Mouse (Mus musculus) bone marrow macrophage, adult 2 months (primary cell): ENCODE data around the gene Pak2. TPM values are rescaled to one million over a fixed set of nuclear protein-coding genes. Genes with fewer than 3 reads are reported as not detected.

ENCODE experiments used
- H3K27ac ChIP-seq: 2 replicates; pipeline ENCODE4 v1.5.1; 2012; ENCODE audit warnings: low read depth, low read length; ENCODE audit not compliant: insufficient read depth
- H3K4me1 ChIP-seq: 2 replicates; pipeline ENCODE4 v1.6.1; 2012; ENCODE audit warnings: low read length; ENCODE audit not compliant: control insufficient read depth, insufficient read depth
- H3K4me3 ChIP-seq: 2 replicates; pipeline ENCODE4 v1.5.1; 2012; ENCODE audit warnings: mild to moderate bottlenecking, low read length, moderate library complexity; ENCODE audit not compliant: insufficient read depth
- CTCF ChIP-seq: IDR thresholded peaks from 2 replicates; pipeline ENCODE4 v1.5.1; 2012; ENCODE audit warnings: low read depth, mild to moderate bottlenecking, low read length, moderate library complexity
- POLR2A ChIP-seq: IDR thresholded peaks from 2 replicates; pipeline ENCODE4 v1.6.1; 2012; ENCODE audit warnings: mild to moderate bottlenecking, low read depth, low read length, borderline replicate concordance
- polyA plus RNA-seq: library from polyadenylated mRNA; stranded (reverse); fragments of >200 nt; gene quantifications from 2 replicates; pipeline ENCODE4 v1.2.4, GENCODE M21; 2012; ENCODE audit not compliant: missing spikeins, insufficient read depth, insufficient read length

The Pak2 gene
- polyA plus RNA-seq, 1 experiment: 63.0 TPM

DNA sequence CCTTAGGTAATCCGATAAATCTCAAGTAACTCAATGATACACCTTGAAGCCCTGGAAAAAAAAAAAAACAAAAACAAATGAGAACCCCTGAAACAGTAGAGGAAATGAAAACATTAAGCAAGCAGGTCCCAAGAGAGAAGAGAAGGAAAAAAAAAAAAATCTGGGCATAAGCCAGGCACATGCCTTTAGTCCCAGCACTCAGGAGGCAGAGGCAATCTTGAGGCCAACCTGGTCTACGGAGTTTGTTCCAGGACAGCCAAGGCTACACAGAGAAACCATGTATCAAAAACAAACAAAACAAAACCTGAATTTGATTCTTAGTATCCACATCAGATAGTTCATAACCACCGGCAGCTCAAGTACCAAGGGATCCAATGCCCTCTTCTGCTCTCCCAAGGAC lies 74.4 kb downstream of the Pak2 start:
- Histone ChIP-seq H3K27ac (no peak overlapping the region), H3K4me1 (peaks cover 13% of the 10 kb centered on the region), H3K4me3 (no peak overlapping the region)
- TF ChIP-seq CTCF: no peak
- TF ChIP-seq POLR2A: no peak

DNA sequence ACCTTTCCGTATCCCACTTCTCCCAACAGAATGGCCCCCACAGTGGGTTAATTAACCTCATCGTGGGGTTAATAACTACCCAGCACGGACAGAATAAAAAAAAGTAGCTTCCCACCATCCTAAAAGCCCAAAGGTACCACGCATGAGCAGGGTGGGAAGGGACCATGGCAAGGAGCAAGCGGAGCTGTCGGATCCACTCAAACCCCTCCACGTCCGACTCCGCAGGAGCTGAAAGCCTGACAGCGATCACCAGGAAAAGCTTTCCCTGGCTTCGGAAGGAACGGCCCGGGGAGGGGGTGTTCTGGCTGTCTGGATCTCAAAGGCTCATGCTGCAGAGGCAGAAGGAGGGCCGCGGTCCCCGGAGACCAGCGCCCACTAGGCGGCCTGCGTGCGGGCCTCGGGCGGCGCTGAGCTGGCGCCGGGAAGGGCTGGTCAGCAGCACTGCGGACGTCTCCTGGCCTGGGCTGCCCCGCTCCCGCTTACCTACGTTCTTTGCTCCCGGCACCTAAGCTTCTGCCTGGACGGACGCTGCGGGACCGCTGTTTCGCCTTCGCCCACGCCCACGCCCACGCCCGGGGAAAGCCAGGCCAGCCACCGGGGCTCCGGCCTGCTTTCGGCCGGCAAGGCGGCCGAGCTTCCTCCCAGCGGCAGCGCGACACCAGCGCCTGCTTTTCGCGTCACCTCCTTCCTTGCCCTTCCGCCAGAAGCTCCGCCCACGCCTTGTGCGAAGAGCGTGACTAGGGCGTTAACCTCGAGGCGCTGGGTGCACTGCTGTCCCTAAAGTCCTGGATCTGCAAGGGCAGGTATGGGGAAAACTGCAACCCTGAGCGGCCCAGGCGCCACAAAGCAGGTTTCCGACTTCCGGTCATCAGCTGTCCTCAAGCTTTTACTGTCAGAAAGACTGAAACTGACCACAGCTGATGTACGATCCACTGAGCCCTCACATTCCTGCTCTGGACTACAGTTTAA lies 76.3 kb downstream of the Pak2 start, which contains the start of gene Senp5:
Senp5 (minus strand) TSS at position 779 of the 969 bp plus-strand sequence.
- Histone ChIP-seq H3K4me1 (peaks cover 14% of the 10 kb centered on the region), H3K4me3 (peak within 1 kb of the TSS; percentile 80), H3K27ac (peak within 1 kb of the TSS; percentile 63)
- no peak for TF ChIP-seq CTCF

DNA sequence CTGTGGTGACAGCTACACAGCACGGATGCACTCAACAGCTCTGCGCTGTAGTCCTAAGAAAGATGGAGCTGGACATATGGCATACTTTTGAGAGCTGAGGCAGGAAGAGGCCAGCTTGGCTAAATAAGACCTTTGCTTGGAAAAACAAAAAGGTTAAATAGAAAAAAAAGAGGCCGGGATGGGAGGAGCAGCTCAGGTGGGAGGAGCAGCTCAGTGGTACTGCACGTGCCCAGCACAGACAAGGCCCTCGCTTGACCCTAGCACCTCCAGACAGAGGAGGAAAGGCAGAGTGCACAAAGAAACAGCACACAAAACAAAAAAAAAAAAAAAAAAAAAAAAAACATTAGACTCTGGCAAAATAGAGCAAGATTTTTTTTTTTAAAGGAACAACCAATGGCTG lies 82.8 kb downstream of the Pak2 start:
- Histone ChIP-seq H3K27ac (no peak overlapping the region), H3K4me1 (peaks cover 7% of the 10 kb centered on the region), H3K4me3 (no peak overlapping the region)
- TF ChIP-seq POLR2A: no peak
- TF ChIP-seq CTCF: no peak

DNA sequence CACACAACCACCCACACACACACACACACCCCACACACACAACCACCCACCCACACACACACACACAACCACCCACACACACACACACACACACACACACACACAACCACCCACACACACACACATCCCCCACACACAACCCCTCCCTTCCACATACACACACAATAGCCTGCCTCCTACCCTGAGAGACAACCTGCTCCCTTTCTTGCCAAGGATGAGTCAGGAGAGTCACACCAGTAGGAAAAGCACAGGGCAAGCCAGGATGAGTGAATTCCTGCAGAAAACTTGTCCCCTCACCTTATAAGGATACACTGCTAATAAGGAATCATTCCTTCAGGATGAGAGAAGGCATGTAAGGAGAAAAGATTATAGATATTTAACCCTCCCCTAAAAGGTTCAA lies 85.2 kb downstream of the Pak2 start:
- H3K27ac ChIP-seq: no peak overlapping the region
- H3K4me3 ChIP-seq: no peak overlapping the region
- TF ChIP-seq CTCF: no peak
- TF ChIP-seq POLR2A: no peak

GRCm38 (mm10) chr16:31993195-31993594 lies 85.9 kb downstream of the Pak2 start:
- Histone ChIP-seq H3K4me1 (no peaks in the 10 kb centered on the region), H3K4me3 (no peak overlapping the region), H3K27ac (no peak overlapping the region)
- TF ChIP-seq POLR2A (no peak), CTCF (no peak)

More for the DNA sequence above, 85.2 kb downstream of the Pak2 start:
- H3K4me1 ChIP-seq: no peaks in the 10 kb centered on the region

- no peak overlapping the region for H3K4me3 ChIP-seq
- TF ChIP-seq CTCF: no peak
- no peak for TF ChIP-seq POLR2A
- H3K4me1 ChIP-seq: peaks cover under 1% of the 10 kb centered on the region; the same call in 1 of the 2 replicates
- H3K27ac ChIP-seq: no peak overlapping the region
Measured at GRCm38 (mm10) chr16:31992039-31992438, 87.1 kb downstream of the Pak2 start.

GRCm38 (mm10) chr16:31980946-31981345 lies 98.2 kb downstream of the Pak2 start:
- no peak overlapping the region for H3K27ac ChIP-seq
- H3K4me3 ChIP-seq: no peak overlapping the region
- H3K4me1 ChIP-seq: no peaks in the 10 kb centered on the region
- TF ChIP-seq POLR2A: no peak
- TF ChIP-seq CTCF: no peak; the same call in 1 of the 2 replicates

DNA sequence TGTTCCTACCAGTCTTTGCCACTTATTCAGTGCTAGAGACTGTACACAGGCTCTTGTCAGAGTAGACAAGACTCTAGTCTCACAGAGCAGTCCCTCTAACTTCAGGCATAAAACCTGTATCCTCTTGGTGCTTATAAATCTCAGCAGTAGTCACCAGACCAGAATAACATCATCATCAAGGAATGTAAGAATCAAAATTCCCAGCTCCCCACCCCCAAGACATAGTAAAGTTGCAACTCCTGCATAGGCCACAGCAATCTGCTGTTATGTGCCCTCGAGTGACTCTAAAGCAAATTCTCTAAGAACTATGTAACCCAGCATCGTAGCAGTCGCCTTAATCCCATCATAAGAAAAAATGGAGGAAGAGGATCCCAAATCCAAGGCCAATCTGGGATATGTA lies 99.6 kb downstream of the Pak2 start:
- no peaks in the 10 kb centered on the region for H3K4me1 ChIP-seq
- H3K27ac ChIP-seq: no peak overlapping the region
- no peak for TF ChIP-seq CTCF
- no peak for TF ChIP-seq POLR2A
- H3K4me3 ChIP-seq: no peak overlapping the region

DNA sequence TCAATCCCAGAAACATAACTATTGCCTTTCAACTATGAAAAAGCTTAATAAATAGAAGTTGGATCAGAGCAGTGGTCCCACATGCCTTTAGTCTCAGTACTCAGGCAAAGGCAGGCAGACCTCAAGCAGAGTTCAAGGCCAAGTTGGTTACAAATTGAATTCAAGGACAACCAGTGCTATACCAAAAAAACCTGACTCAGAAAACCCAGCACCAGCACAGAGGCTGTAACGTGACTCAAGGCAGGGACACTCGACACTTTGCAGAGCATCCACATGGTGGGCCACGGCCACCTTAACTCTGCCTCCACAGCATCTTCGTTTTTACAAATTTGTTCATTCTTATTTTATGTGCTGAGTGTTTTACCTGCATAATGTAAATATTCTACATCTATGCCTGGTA lies 103.9 kb downstream of the Pak2 start:
- TF ChIP-seq CTCF: no peak
- TF ChIP-seq POLR2A: no peak
- Histone ChIP-seq H3K4me1 (no peaks in the 10 kb centered on the region), H3K4me3 (no peak overlapping the region), H3K27ac (no peak overlapping the region)

Other genes with a start within 250 kb of the Pak2 start
- not detected in 2 replicates for gene Meltf, start 200.5 kb downstream of the Pak2 start, polyA plus RNA-seq
- 12.2 and 12.6 TPM in 2 replicates for gene Pigz, start 145.5 kb downstream of the Pak2 start, polyA plus RNA-seq
- gene 0610012G03Rik, start 130.8 kb downstream of the Pak2 start, polyA plus RNA-seq: 49.1 and 52.0 TPM in 2 replicates
- 52.3 and 64.4 TPM in 2 replicates for gene Ncbp2, start 130.8 kb downstream of the Pak2 start, polyA plus RNA-seq
- gene Senp5, start 76.1 kb downstream of the Pak2 start, polyA plus RNA-seq: 13.6 and 14.4 TPM in 2 replicates
- 39.1 and 49.3 TPM in 2 replicates for gene Pigx, start 20.4 kb upstream of the Pak2 start, polyA plus RNA-seq
- gene Cep19, start 20.5 kb upstream of the Pak2 start, polyA plus RNA-seq: 10.9 and 12.2 TPM in 2 replicates
- gene Nrros, start 86.3 kb upstream of the Pak2 start, polyA plus RNA-seq: 227 and 230 TPM in 2 replicates
- gene Bex6, start 100.5 kb upstream of the Pak2 start, polyA plus RNA-seq: 1.4 and 1.9 TPM in 2 replicates
- gene Fbxo45, start 167.8 kb upstream of the Pak2 start, polyA plus RNA-seq: 8.5 and 8.6 TPM in 2 replicates
- 18.0 and 20.3 TPM in 2 replicates for gene Wdr53, start 167.9 kb upstream of the Pak2 start, polyA plus RNA-seq
- not detected in 2 replicates for gene Smco1, start 192.1 kb upstream of the Pak2 start, polyA plus RNA-seq
- gene Rnf168, start 198.1 kb upstream of the Pak2 start, polyA plus RNA-seq: 10.5 and 11.2 TPM in 2 replicates